9 mouse cellular contexts compared by ENCODE assay signal in the genomic region with DNA sequence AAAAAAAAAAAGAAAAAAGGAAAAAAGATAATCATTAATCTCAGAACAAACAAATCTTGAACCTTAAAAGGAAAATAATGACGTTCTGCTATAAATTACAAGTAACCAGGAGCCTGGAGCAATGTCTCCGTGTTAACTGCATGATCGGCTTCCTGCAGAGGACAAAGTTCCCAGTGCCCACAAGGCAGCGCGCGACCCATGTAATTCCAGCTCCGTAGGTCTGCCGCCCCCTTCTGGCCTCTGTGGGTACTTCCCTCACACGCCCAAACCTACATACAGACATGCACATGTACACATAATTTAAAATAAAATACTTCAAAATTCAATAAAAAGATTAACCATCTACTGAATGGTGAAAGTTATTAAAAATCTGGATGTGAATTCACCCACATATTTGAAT. TPM values are rescaled to one million over a fixed set of nuclear protein-coding genes. Genes with fewer than 3 reads are reported as not detected.
A peak's percentile ranks its signal among the peaks of the same experiment; 100 is the strongest.
DNase-seq lines count a peak whose midpoint lies in the region; ATAC-seq and TF ChIP-seq lines count a peak whose summit lies in the region.
"Had no signal": no experiment of that assay in that cellular context is flagged by ENCODE, and none has a peak within 500 bp of the region (broad histone marks: within the 10 kb centered on the region; RNA-seq: fewer than 3 reads in every experiment).

No protein-coding gene starts in this region.

- H3K27me3 ChIP-seq in Patski = peaks cover 8% of the 10 kb centered on the region
- no peaks in the 10 kb centered on the region for H3K27me3 ChIP-seq in splenic B cell, adult 2 months (ENCODE audit: control insufficient read depth, insufficient read depth, low read length, poor library complexity, severe bottlenecking)

- TF ChIP-seq CTCF in Patski (IDR thresholded peaks at IDR 0.05) = peak; percentile 56

- DNase-seq in left cerebral cortex, postnatal 4 days = peak; percentile 8
- no peak for DNase-seq in left cerebral cortex, adult 18-20 months (ENCODE audit: low spot score in 2 of 2)
- DNase-seq in Patski (ENCODE audit: low read depth, low spot score) = no peak
- DNase-seq in splenic B cell, adult 2 months (ENCODE audit: low read depth, low spot score) = peak; percentile 5
- DNase-seq in adrenal gland, postnatal 10 days = no peak
- DNase-seq in cerebellum, adult 11 months = no peak
- DNase-seq in layer of hippocampus, adult 9-10 months (ENCODE audit: low spot score) = no peak
- DNase-seq: heart, postnatal 36 days had no signal

- ATAC-seq in Patski = no peak
- peak; percentile 53; the same call in 1 of the 2 replicates for ATAC-seq in granulocyte monocyte progenitor cell, adult 5-6 weeks (replicated peaks; ENCODE audit: poor library complexity, severe bottlenecking)

- POLR2A ChIA-PET in Patski (lab: Charles Lee) = interaction anchor here (0.9 kb wide), 1 partner anchor 44 kb away, joined by 9 read pairs; no protein-coding TSS in a partner anchor

- in situ Hi-C loops in Patski (cut with MboI; ENCODE audit: low pct_unique_long_range_greater_than_20kb) = no loop called here

- H3K36me3 ChIP-seq in splenic B cell, adult 2 months (ENCODE audit: control insufficient read depth, insufficient read depth, low read length, poor library complexity, severe bottlenecking) = no peaks in the 10 kb centered on the region

- CTCF ChIA-PET in Patski (lab: Charles Lee) = no interaction called here

- intact Hi-C loops in left cerebral cortex, postnatal 4 days (cut with DNase I) = no loop called here

RNA-seq across cellular contexts. Expression of gene E2f7, which starts 39.6 kb away (rescaled TPM):
- 1 to 10 TPM; 5.1 to 6.6 TPM for total RNA-seq in left cerebral cortex, postnatal 4 days (2021)
- total RNA-seq in left cerebral cortex, adult 18-20 months (2021) = 1 to 10 TPM in 1 of 2 experiments, under 1 TPM in 1; 0.49 to 1.3 TPM
- 3.1 TPM for polyA plus RNA-seq in Patski (2021)
- total RNA-seq in granulocyte monocyte progenitor cell, adult 5-6 weeks (2014; fragmentation: Nextera tagmentation) = 7.5 and 12.5 TPM in 2 replicates
- total RNA-seq in granulocyte monocyte progenitor cell, adult 5-6 weeks (2017) = 5.0 and 5.8 TPM in 2 replicates
- 1 to 10 TPM; 6.4 to 9.9 TPM for total RNA-seq in adrenal gland, postnatal 10 days (2021)

Comparison
In these comparisons a context has a peak if more than half of its experiments do, and no peak if none do; other contexts are left out.
1. DNase-seq: peak in left cerebral cortex, postnatal 4 days (single experiment) and splenic B cell, adult 2 months (single experiment); none in left cerebral cortex, adult 18-20 months (0 of 2), Patski (single experiment), adrenal gland, postnatal 10 days (single experiment), cerebellum, adult 11 months (single experiment) and layer of hippocampus, adult 9-10 months (single experiment).